Mouse (Mus musculus): ENCODE measurements at regions not wholly inside any gene's neighbourhood (a gene's known extent, or its start where the extent isn't known, plus 50 kb on each side); places are given as distances from the start of the nearest gene placed in this dataset.

DNA sequence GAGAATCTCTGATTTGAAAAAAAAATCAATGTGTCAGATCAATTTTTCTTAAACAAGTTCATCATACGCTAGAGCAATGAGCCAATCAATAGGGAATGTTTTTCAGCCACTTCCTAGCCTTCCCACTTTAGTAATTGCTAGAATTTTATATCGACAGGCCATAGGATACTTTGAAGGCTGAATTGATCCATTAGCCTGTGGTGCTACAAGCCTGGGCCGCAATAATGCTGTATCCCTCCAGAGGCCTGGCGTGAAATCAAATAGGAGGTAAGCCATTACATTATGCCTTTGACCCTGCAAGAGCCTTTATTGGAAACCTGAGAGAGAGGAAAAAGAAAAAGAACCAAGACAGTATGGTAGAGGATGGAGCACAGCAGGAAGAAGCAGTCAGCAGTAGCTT lies 53.7 kb upstream of the Gm11232 start:
- no peak for DNase-seq (ENCODE audit: low spot score)

DNA sequence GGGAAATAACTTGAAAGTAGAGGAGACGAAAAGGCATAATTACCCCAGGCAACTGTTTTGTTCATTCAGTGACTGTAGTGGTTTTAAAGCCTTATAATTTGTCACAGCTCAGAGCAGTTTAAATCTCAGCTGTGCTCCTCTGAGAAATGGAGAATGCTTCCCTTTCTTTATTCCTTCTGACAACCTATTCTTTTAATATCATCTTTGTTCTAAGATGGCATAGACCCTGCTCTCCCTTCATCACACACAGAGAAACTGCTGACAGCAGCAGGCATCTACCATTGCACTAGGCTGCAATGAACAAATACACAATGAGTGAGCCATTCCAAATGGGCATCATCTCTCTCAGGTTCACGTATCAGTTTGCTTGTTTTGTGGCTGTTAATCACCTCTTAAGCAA lies 50.5 kb upstream of the Gm11232 start:
- DNase-seq (ENCODE audit: low spot score): no peak

Measured in yolk sac, embryonic 10.5 days (tissue).